Mouse (Mus musculus): ENCODE measurements around the gene Traf7.

Gene Traf7

GRCm38 (mm10) chr17:24527723-24528559 lies at the start of gene Traf7:
TSS of gene Traf7 (minus strand) at chr17:24527938.
- peak; percentile 100 for DNase-seq (ENCODE audit: low read depth, low spot score)

DNA sequence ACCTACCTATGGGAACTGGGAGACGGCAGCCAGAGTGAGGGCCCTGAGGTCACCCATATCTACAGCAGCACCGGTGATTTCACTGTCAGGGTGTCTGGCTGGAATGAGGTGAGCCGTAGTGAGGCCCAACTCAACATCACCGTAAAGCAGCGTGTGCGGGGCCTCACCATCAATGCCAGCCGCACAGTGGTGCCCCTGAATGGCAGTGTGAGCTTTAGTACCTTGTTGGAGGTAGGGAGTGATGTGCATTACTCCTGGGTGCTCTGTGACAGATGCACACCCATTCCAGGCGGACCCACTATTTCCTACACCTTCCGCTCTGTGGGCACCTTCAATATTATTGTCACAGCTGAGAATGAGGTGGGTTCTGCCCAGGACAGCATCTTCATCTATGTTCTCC lies 46.1 kb upstream of the Traf7 start:
- no peak for DNase-seq (ENCODE audit: low read depth, low spot score)

GRCm38 (mm10) chr17:24572651-24573245 lies 45.0 kb upstream of the Traf7 start:
- DNase-seq (ENCODE audit: low read depth, low spot score): no peak

GRCm38 (mm10) chr17:24569837-24570236 lies 42.1 kb upstream of the Traf7 start:
- DNase-seq (ENCODE audit: low read depth, low spot score): no peak

- peak; percentile 30 for DNase-seq (ENCODE audit: low read depth, low spot score)
These were observed 39.5 kb upstream of the Traf7 start for GRCm38 (mm10) chr17:24567034-24567779.

- DNase-seq (ENCODE audit: low read depth, low spot score): no peak
These were observed 38.1 kb upstream of the Traf7 start for GRCm38 (mm10) chr17:24565792-24566191.

DNA sequence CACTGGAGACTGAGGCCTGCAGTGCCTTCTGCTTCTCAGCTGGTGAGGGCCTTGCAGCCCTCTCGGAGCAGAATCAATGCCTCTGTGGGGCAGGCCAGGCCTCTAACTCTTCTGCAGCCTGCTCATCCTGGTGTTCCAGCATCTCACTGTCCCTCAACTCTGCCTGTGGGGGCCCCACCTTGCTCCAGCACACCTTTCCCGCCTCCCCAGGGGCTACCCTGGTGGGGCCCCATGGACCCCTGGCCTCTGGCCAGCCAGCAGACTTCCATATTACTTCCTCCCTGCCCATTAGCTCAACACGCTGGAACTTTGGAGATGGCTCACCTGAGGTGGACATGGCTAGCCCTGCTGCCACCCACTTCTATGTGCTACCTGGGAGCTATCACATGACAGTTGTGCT lies 37.4 kb upstream of the Traf7 start:
- DNase-seq (ENCODE audit: low read depth, low spot score): no peak

- no peak for DNase-seq (ENCODE audit: low read depth, low spot score)
These were observed 36.7 kb upstream of the Traf7 start for GRCm38 (mm10) chr17:24564422-24564821.

DNA sequence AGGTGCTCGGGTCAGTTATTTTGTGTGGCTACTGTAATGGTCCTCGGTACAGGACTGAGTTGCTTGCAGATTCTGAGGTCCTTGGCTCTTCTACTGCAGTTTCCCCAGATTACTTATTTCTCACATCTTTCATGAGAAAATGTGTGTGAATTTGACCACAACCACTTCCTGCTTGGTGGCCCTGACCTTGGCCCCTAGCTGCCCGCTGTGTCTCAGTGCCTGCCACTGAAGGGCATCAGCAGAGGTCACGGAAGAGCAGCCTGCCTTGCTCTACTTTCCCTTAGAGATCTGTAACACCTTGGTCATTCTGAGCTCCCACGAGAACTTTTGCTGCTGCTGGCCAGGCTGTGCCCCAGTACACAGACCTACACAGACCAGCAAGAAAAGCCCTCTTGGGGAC lies 35.9 kb upstream of the Traf7 start:
- DNase-seq (ENCODE audit: low read depth, low spot score): no peak

DNA sequence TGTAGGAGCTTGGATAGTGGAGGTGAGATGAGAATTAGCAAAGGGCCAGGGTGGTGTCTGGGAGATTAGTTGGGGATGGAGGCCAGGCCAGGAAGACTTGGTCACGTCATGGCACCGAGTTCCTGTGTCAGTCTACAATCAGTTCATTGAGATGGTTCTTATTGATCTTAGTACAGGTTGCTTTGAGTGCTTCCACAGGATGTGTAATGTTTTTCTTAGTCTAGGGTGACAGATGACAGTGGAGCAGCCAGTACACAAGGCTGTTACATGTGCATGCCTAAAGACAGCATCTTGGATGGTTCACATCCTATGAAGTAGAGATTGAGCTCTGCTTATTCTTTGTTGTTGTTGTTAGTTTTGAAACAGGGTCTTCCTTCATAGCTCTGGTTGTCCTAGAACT lies 33.9 kb upstream of the Traf7 start:
- DNase-seq (ENCODE audit: low read depth, low spot score): no peak

DNA sequence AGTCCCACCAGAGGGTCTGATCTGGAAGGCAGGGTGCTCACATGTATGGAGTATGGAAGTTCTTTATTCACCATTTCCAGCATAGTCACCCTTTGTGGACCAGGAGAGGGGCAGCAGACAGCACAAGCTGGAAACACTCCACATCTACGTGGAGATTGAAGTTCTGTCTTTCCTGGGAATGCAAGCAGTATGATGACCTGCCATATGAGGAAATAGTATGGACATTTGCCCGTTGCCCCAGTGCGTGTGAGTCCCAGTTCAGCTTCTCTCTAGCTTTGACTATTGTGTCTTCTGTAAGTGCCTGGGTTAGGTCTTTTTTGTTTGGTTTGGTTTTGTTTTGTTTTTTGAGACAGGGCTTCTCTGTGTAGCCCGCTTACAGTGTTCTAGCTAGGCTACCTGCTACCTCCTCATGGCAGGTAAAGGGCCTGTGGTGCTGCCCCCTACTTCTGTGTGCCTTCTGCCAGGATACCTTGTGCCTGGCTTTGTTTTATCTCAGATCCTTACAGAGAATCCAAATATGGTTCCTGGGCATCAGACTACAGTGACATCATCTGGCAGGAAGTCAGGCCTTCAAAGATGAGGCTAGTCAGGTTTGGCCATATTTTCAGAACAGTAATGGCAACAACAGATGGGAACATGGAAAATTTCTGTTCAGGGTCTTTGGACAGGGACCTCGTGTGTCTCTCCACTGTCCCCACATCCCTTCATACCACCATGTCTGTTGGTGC lies 32.7 kb upstream of the Traf7 start:
- no peak for DNase-seq (ENCODE audit: low read depth, low spot score)

DNA sequence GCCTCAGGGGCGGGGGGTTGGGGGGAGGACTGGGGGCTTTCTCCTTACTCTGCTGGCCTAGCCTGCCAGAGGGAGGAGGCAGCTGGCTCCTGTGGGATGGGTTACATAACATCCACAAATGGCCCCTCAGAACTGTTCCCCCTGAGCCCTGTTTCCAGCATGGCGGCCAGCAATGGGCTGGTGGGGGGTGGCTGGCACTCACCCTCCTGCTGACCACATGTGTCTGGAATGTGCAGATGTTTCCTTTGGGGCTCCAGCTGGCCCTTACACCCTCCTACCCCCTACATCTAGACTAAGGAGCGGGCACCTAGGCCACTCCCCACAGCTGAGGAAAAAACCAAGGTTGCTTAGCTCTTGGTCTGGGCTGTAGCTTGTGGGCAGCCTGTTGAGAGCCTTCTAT lies 31.4 kb upstream of the Traf7 start:
- peak; percentile 47 for DNase-seq (ENCODE audit: low read depth, low spot score)

GRCm38 (mm10) chr17:24558600-24559099 lies 30.9 kb upstream of the Traf7 start:
- no peak for DNase-seq (ENCODE audit: low read depth, low spot score)

DNA sequence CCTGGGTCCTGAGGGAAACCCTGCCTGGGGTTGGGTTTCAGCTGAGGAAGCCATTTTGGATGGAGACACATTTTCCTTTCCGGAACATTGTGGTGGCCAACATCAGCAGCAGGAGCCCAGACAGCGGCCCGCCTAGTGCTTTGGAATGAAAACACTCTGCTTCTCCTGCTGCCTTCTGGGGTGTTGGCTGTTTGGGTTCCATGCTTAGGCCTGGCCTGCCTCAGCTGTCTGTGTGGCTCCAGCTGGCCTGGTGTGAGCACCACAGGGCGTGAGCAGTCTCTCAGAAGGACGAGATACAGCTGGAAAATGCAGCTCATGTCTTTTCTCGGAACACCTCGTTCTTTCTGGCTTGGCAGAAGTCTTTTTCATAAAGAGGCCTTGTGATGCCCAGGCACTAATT lies 29.4 kb upstream of the Traf7 start:
- DNase-seq (ENCODE audit: low read depth, low spot score): peak; percentile 85

DNA sequence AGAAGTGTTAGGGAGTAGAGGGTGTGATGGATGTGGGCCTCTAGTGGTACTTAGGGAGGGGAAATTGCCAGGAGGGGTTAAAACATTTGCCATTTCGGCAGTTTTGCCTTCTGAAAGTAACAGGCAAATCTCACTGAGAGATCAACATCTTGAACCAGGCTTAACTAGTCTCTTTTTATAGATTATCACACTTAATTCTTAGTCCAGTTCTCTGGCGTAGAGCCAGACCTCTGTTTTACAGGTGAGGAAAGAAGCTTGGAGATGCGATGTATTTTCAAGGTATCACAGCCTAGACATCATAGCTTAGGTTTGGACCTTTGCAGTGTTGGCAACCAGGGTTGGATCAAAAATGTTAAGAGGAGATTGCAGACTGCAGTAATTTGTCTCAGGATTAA lies 23.3 kb upstream of the Traf7 start:
- DNase-seq (ENCODE audit: low read depth, low spot score): no peak

DNA sequence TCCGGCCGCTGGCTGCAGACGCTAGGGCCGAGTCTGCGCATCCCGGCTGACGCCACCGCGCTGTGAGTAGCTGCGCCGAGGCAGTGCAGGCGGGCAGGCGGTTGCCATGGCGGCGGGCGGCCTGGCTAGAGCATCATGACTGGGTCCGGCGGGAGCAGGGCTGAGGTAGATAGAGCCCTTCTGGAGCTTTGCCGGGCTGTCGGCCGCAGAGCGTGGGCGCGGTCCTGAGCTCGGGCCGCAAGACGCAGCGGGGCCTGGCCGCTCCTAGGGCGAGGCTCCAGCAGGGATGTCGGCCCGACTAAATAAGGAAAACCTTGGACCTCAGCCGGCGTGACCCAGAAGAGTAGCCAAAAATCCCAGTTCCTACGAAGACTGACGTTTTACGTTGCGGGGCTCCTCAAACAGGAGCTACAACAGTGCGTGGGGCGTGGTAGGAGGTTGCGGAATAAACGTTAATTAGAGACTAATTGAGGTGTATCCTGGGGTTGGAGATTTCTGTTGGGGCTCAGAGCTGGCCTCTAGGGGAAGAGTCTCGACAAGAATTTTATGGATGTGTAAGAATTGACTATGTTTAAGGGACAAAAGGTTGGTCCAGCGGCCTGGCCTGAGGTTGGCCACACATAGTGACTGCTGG lies 22.8 kb upstream of the Traf7 start:
- DNase-seq (ENCODE audit: low read depth, low spot score): peak; percentile 85

- peak; percentile 100 for DNase-seq (ENCODE audit: low read depth, low spot score)
These were observed 22.1 kb upstream of the Traf7 start, which contains the start of gene Pkd1 for GRCm38 (mm10) chr17:24549618-24550415. TSS of gene Pkd1 (plus strand) at chr17:24549834.

DNA sequence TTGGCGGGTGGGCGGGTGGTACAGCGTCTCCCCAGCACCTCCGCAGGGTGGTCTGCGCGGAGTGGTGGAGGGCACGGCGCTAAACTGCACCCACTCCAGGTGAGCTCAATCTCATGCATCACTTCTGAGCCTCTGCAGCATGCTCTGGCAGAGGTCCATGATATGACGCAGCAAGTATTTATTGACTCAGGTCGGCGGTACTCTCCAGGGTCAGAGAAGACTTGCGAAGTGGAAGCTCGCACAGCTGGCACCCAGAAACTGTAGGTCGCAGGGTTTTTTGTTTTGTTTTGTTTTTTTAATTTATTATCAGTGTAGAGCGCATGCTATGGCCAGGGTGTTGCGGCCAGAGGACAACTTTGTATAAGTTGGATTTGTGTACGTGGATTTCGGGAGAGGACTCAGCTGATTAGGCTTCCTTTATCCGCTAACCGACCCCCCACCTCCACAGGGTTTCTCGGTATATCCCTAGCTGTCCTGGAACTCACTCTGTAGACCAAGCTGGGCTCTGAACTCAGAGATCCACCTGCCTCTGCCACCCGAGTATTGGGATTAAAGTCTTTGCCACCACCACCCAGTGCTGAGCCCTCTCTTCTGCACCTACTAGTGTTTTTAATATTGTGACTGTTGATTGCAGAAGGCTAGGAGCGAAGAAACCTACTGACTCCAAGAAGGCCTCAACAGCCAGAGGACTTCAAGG lies 21.3 kb upstream of the Traf7 start:
- DNase-seq (ENCODE audit: low read depth, low spot score): peak; percentile 71

DNA sequence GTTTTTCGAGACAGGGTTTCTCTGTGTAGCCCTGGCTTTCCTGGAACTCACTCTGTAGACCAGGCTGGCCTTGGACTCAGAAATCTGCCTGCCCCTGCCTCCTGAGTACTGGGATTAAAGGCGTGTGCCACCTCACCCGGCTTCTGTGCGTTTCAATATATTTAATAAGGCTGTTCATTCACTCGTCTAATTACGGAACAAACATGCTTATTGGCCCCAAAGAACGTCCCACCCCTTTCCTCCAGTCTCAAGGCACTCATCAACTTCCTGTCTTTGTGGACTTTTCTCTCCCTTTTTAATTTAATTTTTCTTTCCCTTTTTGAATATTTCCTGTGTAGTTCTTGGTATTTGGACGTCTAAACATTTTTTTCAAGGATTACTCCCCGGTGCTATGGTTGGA lies 20.7 kb upstream of the Traf7 start:
- no peak for DNase-seq (ENCODE audit: low read depth, low spot score)

DNA sequence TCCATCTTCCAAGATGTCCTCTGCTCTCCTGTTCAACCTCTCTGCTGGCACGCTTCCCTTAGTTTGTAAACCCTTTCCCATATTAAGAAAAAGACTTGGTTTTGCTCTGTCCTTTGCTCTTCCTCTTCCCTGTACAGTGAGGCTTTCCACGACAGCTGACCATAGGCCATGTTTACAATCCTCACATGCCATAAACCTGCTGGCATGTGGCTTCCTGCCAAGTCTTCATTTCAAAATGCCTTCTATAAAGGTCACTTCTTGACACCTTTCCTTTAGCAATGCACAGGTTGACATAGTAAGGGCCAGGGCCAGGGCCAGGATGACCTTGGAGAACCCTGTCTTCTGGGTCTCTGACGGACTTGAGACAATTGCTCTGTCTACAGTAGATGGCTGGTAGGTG lies 18.5 kb upstream of the Traf7 start:
- no peak for DNase-seq (ENCODE audit: low read depth, low spot score)

All from skeletal muscle tissue, adult 2 months (tissue).